Comparison of ENCODE assay signal across 9 mouse cellular contexts in the genomic region with DNA sequence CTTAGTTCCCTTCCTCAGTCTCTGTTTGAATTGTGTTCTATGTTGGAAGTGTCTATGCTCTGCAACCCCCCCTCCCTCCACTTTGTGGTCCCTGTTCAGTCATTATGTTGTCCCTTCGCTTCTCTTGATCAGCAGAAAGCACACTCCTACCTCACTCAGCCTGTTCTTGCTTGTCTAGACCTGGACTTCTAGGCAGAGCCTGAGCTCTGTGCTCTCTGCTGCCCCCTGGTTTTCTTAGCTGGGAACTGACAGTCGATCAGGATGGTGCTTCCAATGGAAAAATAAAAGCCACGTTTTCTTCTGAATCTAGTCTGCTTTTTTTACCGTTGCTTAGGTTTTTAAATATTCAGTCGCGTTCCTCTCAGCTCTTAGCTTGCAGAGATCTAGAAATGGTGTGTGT. TPM values are rescaled to one million over a fixed set of nuclear protein-coding genes. Genes with fewer than 3 reads are reported as not detected.
DNase-seq lines count a peak whose midpoint lies in the region; ATAC-seq and TF ChIP-seq lines count a peak whose summit lies in the region.
"Had no signal": no experiment of that assay in that cellular context is flagged by ENCODE, and none has a peak within 500 bp of the region (broad histone marks: within the 10 kb centered on the region; RNA-seq: fewer than 3 reads in every experiment).

No protein-coding gene starts in this region.

- no peak for TF ChIP-seq POLR2A in MEL (IDR thresholded peaks at IDR 0.05; ENCODE audit: control insufficient read depth in 1 of 2, insufficient read depth in 1 of 2, low read depth in 1 of 2, low read length in 2 of 2, poor library complexity in 1 of 2)

- H3K27ac ChIP-seq in MEL (ENCODE audit: control insufficient read depth, low read depth, low read length): no peak overlapping the region
- H3K27ac ChIP-seq in forebrain, embryonic 11.5 days (ENCODE audit: low read depth, low read length): no peak overlapping the region
- H3K27ac ChIP-seq in hindbrain, embryonic 13.5 days: no peak overlapping the region
- H3K27ac ChIP-seq: limb, embryonic 12.5 days had no signal

- peak overlapping the region; percentile 22 to 50; a peak in 3 of 4 replicates for H3K4me3 ChIP-seq in MEL (ENCODE audit: control insufficient read depth in 1 of 2, insufficient read depth in 1 of 2, low read depth in 2 of 2, low read length in 2 of 2)
- no peak overlapping the region for H3K4me3 ChIP-seq in forebrain, embryonic 11.5 days (ENCODE audit: low read depth, low read length)
- H3K4me3 ChIP-seq in hindbrain, embryonic 13.5 days: no peak overlapping the region
- H3K4me3 ChIP-seq: limb, embryonic 12.5 days had no signal

- TF ChIP-seq EP300 in MEL (IDR thresholded peaks at IDR 0.05; ENCODE audit: low read depth in 1 of 2, low read length in 2 of 2): no peak

- 11% methylated on average over 6 of the region's 6 CpGs for WGBS in forebrain, embryonic 11.5 days
- 13% methylated on average over 6 of the region's 6 CpGs for WGBS in hindbrain, embryonic 13.5 days

- H3K4me1 ChIP-seq in MEL (ENCODE audit: control insufficient read depth in 1 of 2, insufficient read depth in 2 of 2, low read length in 2 of 2): peaks cover 0 to 3% of the 10 kb centered on the region in 2 experiments; a peak in 2 of 4 replicates
- no peaks in the 10 kb centered on the region for H3K4me1 ChIP-seq in forebrain, embryonic 11.5 days (replicated peaks; ENCODE audit: control insufficient read depth, insufficient read depth, low read length)
- H3K4me1 ChIP-seq in hindbrain, embryonic 13.5 days (replicated peaks): peaks cover 12% of the 10 kb centered on the region

- no peak for ATAC-seq in forebrain, embryonic 11.5 days (replicated peaks; ENCODE audit: low FRiP score)
- ATAC-seq in hindbrain, embryonic 13.5 days (ENCODE audit: low FRiP score): peak; percentile 66; the same call in 1 of the 2 replicates
- peak; percentile 75 for ATAC-seq in megakaryocyte, adult 5-6 weeks (ENCODE audit: poor library complexity, severe bottlenecking)
- no peak for ATAC-seq in inflammation-experienced regulatory T-cells, adult 6 months

- no peaks in the 10 kb centered on the region for H3K9me3 ChIP-seq in MEL (replicated peaks; ENCODE audit: insufficient read depth, low read length)
- no peaks in the 10 kb centered on the region for H3K9me3 ChIP-seq in forebrain, embryonic 11.5 days (ENCODE audit: control insufficient read depth, low read length)
- H3K9me3 ChIP-seq in hindbrain, embryonic 13.5 days: no peaks in the 10 kb centered on the region
- H3K9me3 ChIP-seq: limb, embryonic 12.5 days had no signal

- TF ChIP-seq CTCF in MEL (IDR thresholded peaks at IDR 0.05 in 2 of 3, conservative IDR thresholded peaks at IDR 0.05 in 1 of 3; ENCODE audit: control insufficient read depth in 1 of 3, insufficient read depth in 1 of 3, low read depth in 2 of 3, low read length in 3 of 3, poor library complexity in 1 of 3, severe bottlenecking in 1 of 3): peak; percentile 83 to 96 (median 87)

- no peak overlapping the region for H3K4me2 ChIP-seq in forebrain, embryonic 11.5 days (ENCODE audit: low read depth, low read length, severe bottlenecking)
- H3K4me2 ChIP-seq in hindbrain, embryonic 13.5 days: no peak overlapping the region
- H3K4me2 ChIP-seq: limb, embryonic 12.5 days had no signal

- peak; percentile 82 for DNase-seq in MEL (ENCODE audit: low read depth, low spot score)
- DNase-seq in c-Kit-positive CD71-positive TER-119-negative erythroid progenitor cells, embryonic 14.5 days (ENCODE audit: low read depth): peak; percentile 57
- DNase-seq in forebrain, embryonic 11.5 days (ENCODE audit: low spot score): peak; percentile 83
- DNase-seq in layer of hippocampus, postnatal 14 days (ENCODE audit: low spot score in 2 of 2): peak; percentile 76 to 86
- peak; percentile 63 to 64 for DNase-seq in right cerebral cortex, postnatal 36 days (ENCODE audit: low spot score in 2 of 2)

- peak overlapping the region; percentile 23; the same call in 1 of the 2 replicates for H3K9ac ChIP-seq in MEL (ENCODE audit: control insufficient read depth, low read depth, low read length, poor library complexity, severe bottlenecking)
- H3K9ac ChIP-seq in forebrain, embryonic 11.5 days (ENCODE audit: low read length): no peak overlapping the region
- H3K9ac ChIP-seq in hindbrain, embryonic 13.5 days: no peak overlapping the region
- H3K9ac ChIP-seq: limb, embryonic 12.5 days had no signal

- peak; percentile 24 for TF ChIP-seq RAD21 in MEL (IDR thresholded peaks at IDR 0.05; ENCODE audit: low read depth, low read length)

- H3K79me2 ChIP-seq in MEL (ENCODE audit: control insufficient read depth, insufficient read depth, low read length, poor library complexity): no peaks in the 10 kb centered on the region

- H3K36me3 ChIP-seq in MEL (ENCODE audit: control insufficient read depth in 1 of 2, insufficient read depth in 2 of 2, low read length in 2 of 2): peaks cover 0 to 2% of the 10 kb centered on the region in 2 experiments; a peak in 1 of 4 replicates
- no peaks in the 10 kb centered on the region for H3K36me3 ChIP-seq in forebrain, embryonic 11.5 days (ENCODE audit: control insufficient read depth, insufficient read depth, low read length)
- no peaks in the 10 kb centered on the region for H3K36me3 ChIP-seq in hindbrain, embryonic 13.5 days

- H3K27me3 ChIP-seq in MEL (ENCODE audit: control insufficient read depth in 1 of 2, insufficient read depth in 2 of 2, low read length in 2 of 2): peaks cover 0 to 2% of the 10 kb centered on the region in 2 experiments; a peak in 1 of 4 replicates
- no peaks in the 10 kb centered on the region for H3K27me3 ChIP-seq in forebrain, embryonic 11.5 days (ENCODE audit: control insufficient read depth, insufficient read depth, low read length)
- H3K27me3 ChIP-seq in hindbrain, embryonic 13.5 days: 0 out of 2 replicates have a peak, but pooled peaks cover 4% of the 10 kb centered on the region

TF ChIP-seq in MEL, 35 proteins besides CTCF, POLR2A, EP300 and RAD21 (continues in another document):
- TF ChIP-seq SMC3 (IDR thresholded peaks at IDR 0.05; ENCODE audit: low read depth, low read length): peak; percentile 56

RNA-seq across cellular contexts. Expression of gene Psors1c2, which starts 1.3 kb away (rescaled TPM):
- 0.20 and 0.27 TPM in 2 replicates for total RNA-seq in MEL (2012; rRNA removed)
- 1 to 10 TPM in 1 of 2 experiments, not detected in 1; 1.3 TPM for polyA plus RNA-seq in MEL (2012; ENCODE audit: insufficient read depth in 1 of 2, insufficient read length in 2 of 2, low read depth in 1 of 2, low replicate concordance in 2 of 2, missing spikeins in 1 of 2)
- polyA plus RNA-seq in forebrain, embryonic 11.5 days (2014; fragmentation: Nextera tagmentation; extraction: Ambion mirVana): 1.3 and 1.4 TPM in 2 replicates
- polyA plus RNA-seq in hindbrain, embryonic 13.5 days (2015; fragmentation: Nextera tagmentation; extraction: Ambion mirVana): 0.68 and 1.4 TPM in 2 replicates
- under 1 TPM in 1 of 2 experiments, not detected in 1; 0.55 TPM for total RNA-seq in layer of hippocampus, postnatal 14 days (2021)
- total RNA-seq in megakaryocyte, adult 5-6 weeks (2015): not detected in 2 replicates
- total RNA-seq in megakaryocyte, adult 5-6 weeks (2017): not detected in 2 replicates
- under 1 TPM in 1 of 3 experiments, not detected in 2; 0.73 TPM for polyA plus RNA-seq in inflammation-experienced regulatory T-cells, adult 6 months (2017; shearing (Covaris generic))

RNA-seq across cellular contexts. Expression of gene Cchcr1, which starts 17.4 kb away (rescaled TPM):
- total RNA-seq in MEL (2012; rRNA removed): 11.6 and 14.3 TPM in 2 replicates
- polyA plus RNA-seq in MEL (2012; ENCODE audit: insufficient read depth in 1 of 2, insufficient read length in 2 of 2, low read depth in 1 of 2, low replicate concordance in 2 of 2, missing spikeins in 1 of 2): 10 to 100 TPM in 1 of 2 experiments, not detected in 1; 21.7 TPM
- 17.7 and 18.2 TPM in 2 replicates for polyA plus RNA-seq in forebrain, embryonic 11.5 days (2014; fragmentation: Nextera tagmentation; extraction: Ambion mirVana)
- polyA plus RNA-seq in hindbrain, embryonic 13.5 days (2015; fragmentation: Nextera tagmentation; extraction: Ambion mirVana): 6.3 and 7.6 TPM in 2 replicates
- total RNA-seq in layer of hippocampus, postnatal 14 days (2021): 1 to 10 TPM; 6.1 to 6.5 TPM
- total RNA-seq in megakaryocyte, adult 5-6 weeks (2015): 3.3 and 4.0 TPM in 2 replicates
- total RNA-seq in megakaryocyte, adult 5-6 weeks (2017): 4.0 and 5.7 TPM in 2 replicates
- 1 to 10 TPM; 4.8 to 7.1 (median 6.0) TPM for polyA plus RNA-seq in inflammation-experienced regulatory T-cells, adult 6 months (2017; shearing (Covaris generic))

RNA-seq across cellular contexts. Expression of gene Cdsn, which starts 17.6 kb away (rescaled TPM):
- 0.08 and 0.23 TPM in 2 replicates for total RNA-seq in MEL (2012; rRNA removed)
- under 1 TPM in 1 of 2 experiments, not detected in 1; 0.79 TPM for polyA plus RNA-seq in MEL (2012; ENCODE audit: insufficient read depth in 1 of 2, insufficient read length in 2 of 2, low read depth in 1 of 2, low replicate concordance in 2 of 2, missing spikeins in 1 of 2)
- polyA plus RNA-seq in forebrain, embryonic 11.5 days (2014; fragmentation: Nextera tagmentation; extraction: Ambion mirVana): not detected in 2 replicates
- polyA plus RNA-seq in hindbrain, embryonic 13.5 days (2015; fragmentation: Nextera tagmentation; extraction: Ambion mirVana): 0.12 and 0.14 TPM in 2 replicates
- total RNA-seq in layer of hippocampus, postnatal 14 days (2021): under 1 TPM; 0.14 to 0.44 TPM
- total RNA-seq in megakaryocyte, adult 5-6 weeks (2015): not detected in 2 replicates
- total RNA-seq in megakaryocyte, adult 5-6 weeks (2017): not detected in 2 replicates
- not detected for polyA plus RNA-seq in inflammation-experienced regulatory T-cells, adult 6 months (2017; shearing (Covaris generic))
- polyA plus RNA-seq: limb, embryonic 12.5 days had no signal

RNA-seq across cellular contexts. Expression of gene Tcf19, which starts 17.7 kb away (rescaled TPM):
- total RNA-seq in MEL (2012; rRNA removed): 16.6 and 20.3 TPM in 2 replicates
- polyA plus RNA-seq in MEL (2012; ENCODE audit: insufficient read depth in 1 of 2, insufficient read length in 2 of 2, low read depth in 1 of 2, low replicate concordance in 2 of 2, missing spikeins in 1 of 2): 10 to 100 TPM in 1 of 2 experiments, not detected in 1; 25.7 TPM
- 58.4 and 59.4 TPM in 2 replicates for polyA plus RNA-seq in forebrain, embryonic 11.5 days (2014; fragmentation: Nextera tagmentation; extraction: Ambion mirVana)
- polyA plus RNA-seq in hindbrain, embryonic 13.5 days (2015; fragmentation: Nextera tagmentation; extraction: Ambion mirVana): 14.9 and 15.4 TPM in 2 replicates
- 1 to 10 TPM; 5.3 to 6.5 TPM for total RNA-seq in layer of hippocampus, postnatal 14 days (2021)
- 64.7 and 72.2 TPM in 2 replicates for total RNA-seq in megakaryocyte, adult 5-6 weeks (2015)
- total RNA-seq in megakaryocyte, adult 5-6 weeks (2017): 26.2 and 29.6 TPM in 2 replicates
- polyA plus RNA-seq in inflammation-experienced regulatory T-cells, adult 6 months (2017; shearing (Covaris generic)): 10 to 100 TPM; 16.6 to 68.4 (median 21.5) TPM

RNA-seq across cellular contexts. Expression of gene Pou5f1, which starts 28.5 kb away (rescaled TPM):
- total RNA-seq in MEL (2012; rRNA removed): not detected in 2 replicates
- polyA plus RNA-seq in MEL (2012; ENCODE audit: insufficient read depth in 1 of 2, insufficient read length in 2 of 2, low read depth in 1 of 2, low replicate concordance in 2 of 2, missing spikeins in 1 of 2): not detected
- polyA plus RNA-seq in forebrain, embryonic 11.5 days (2014; fragmentation: Nextera tagmentation; extraction: Ambion mirVana): not detected in 2 replicates
- polyA plus RNA-seq in hindbrain, embryonic 13.5 days (2015; fragmentation: Nextera tagmentation; extraction: Ambion mirVana): not detected in 2 replicates
- total RNA-seq in layer of hippocampus, postnatal 14 days (2021): under 1 TPM in 1 of 2 experiments, not detected in 1; 0.48 TPM
- 0.29 TPM in 1 of 2 replicates, not detected in the other for total RNA-seq in megakaryocyte, adult 5-6 weeks (2015)
- not detected in 2 replicates for total RNA-seq in megakaryocyte, adult 5-6 weeks (2017)
- under 1 TPM; 0.26 to 0.58 (median 0.32) TPM for polyA plus RNA-seq in inflammation-experienced regulatory T-cells, adult 6 months (2017; shearing (Covaris generic))

Comparison
In these comparisons a context has a peak if more than half of its experiments do, and no peak if none do; other contexts are left out.
1. H3K4me3 ChIP-seq: peak in MEL (2 of 2); none in forebrain, embryonic 11.5 days (single experiment) and hindbrain, embryonic 13.5 days (single experiment).
2. ATAC-seq: peak in hindbrain, embryonic 13.5 days (single experiment) and megakaryocyte, adult 5-6 weeks (single experiment); none in forebrain, embryonic 11.5 days (single experiment) and inflammation-experienced regulatory T-cells, adult 6 months (single experiment).
3. Peak in every context shown above with its lines, with median percentiles within 50 percentile points of each other: DNase-seq.